Mouse (Mus musculus) lung, embryonic 14.5 days (tissue): ENCODE results near the gene Tmem184b. TPM values are rescaled to one million over a fixed set of nuclear protein-coding genes. Genes with fewer than 3 reads are reported as not detected.

ENCODE experiments used
- ATAC-seq: fragments of 200-750 bp; cut with Nextera tagmentation; 2 replicates; pipeline ENCODE4 v1.8.0; 2017; ENCODE audit warnings: mild to moderate bottlenecking, moderate TSS enrichment, moderate library complexity; ENCODE audit not compliant: insufficient read depth
- DNase-seq: peaks from one replicate; pipeline ENCODE4 v3.0.0-alpha.2; 2015
- H3K27ac ChIP-seq: fragments of 300-500 bp; sonication (generic); 2 replicates; pipeline ENCODE4 v1.5.1; 2014; ENCODE audit warnings: low read depth, mild to moderate bottlenecking, moderate library complexity
- H3K27me3 ChIP-seq: fragments of 300-500 bp; sonication (generic); 2 replicates; pipeline ENCODE4 v1.6.1; 2014; ENCODE audit warnings: low read length, control low read depth; ENCODE audit not compliant: insufficient read depth
- H3K36me3 ChIP-seq: fragments of 300-500 bp; sonication (generic); 2 replicates; pipeline ENCODE4 v1.6.1; 2014; ENCODE audit warnings: control low read depth; ENCODE audit not compliant: insufficient read depth
- H3K4me1 ChIP-seq: fragments of 300-500 bp; sonication (generic); 2 replicates; pipeline ENCODE4 v1.6.1; 2014; ENCODE audit warnings: antibody characterized with exemption, control low read depth; ENCODE audit not compliant: insufficient read depth
- H3K4me2 ChIP-seq: fragments of 300-500 bp; sonication (generic); 2 replicates; pipeline ENCODE4 v1.6.1; 2014; ENCODE audit warnings: mild to moderate bottlenecking
- H3K4me3 ChIP-seq: fragments of 300-500 bp; sonication (generic); 2 replicates; pipeline ENCODE4 v1.5.1; 2014; ENCODE audit warnings: low read depth, low read length
- H3K9ac ChIP-seq: fragments of 300-500 bp; sonication (generic); 2 replicates; pipeline ENCODE4 v1.6.1; 2014
- H3K9me3 ChIP-seq: fragments of 300-500 bp; sonication (generic); 2 replicates; pipeline ENCODE4 v1.6.1; 2016; ENCODE audit warnings: low read depth, low read length, control low read depth
- CTCF ChIP-seq: IDR thresholded peaks from 2 replicates; pipeline ENCODE4 v1.5.1; 2016; ENCODE audit warnings: antibody characterized with exemption, low read depth
- WGBS: fragments of 180-500 bp; shearing (Covaris S2); extraction: QIAGEN DNeasy Blood & Tissue Kit; methylation state at CpG from one replicate; pipeline ENCODE4 v1.1.7; 2014; 5-methylcytosine and 5-hydroxymethylcytosine counted together
- polyA plus RNA-seq: library from polyadenylated mRNA; unstranded; fragments of >200 nt; fragmentation: Nextera tagmentation; extraction: Ambion mirVana; gene quantifications from 2 replicates; pipeline ENCODE4 v1.2.1, GENCODE M21; 2014

Tmem184b gene
- polyA plus RNA-seq, 1 experiment from 2014 or later = 77.3 TPM

GRCm38 (mm10) chr15:79437541-79438208 lies 34.3 kb upstream of the Tmem184b start:
- H3K27ac ChIP-seq = no peak overlapping the region
- no peak for DNase-seq

GRCm38 (mm10) chr15:79436481-79436921 lies 33.1 kb upstream of the Tmem184b start:
- no peak overlapping the region for H3K27ac ChIP-seq
- no peak for ATAC-seq
- no peaks in the 10 kb centered on the region for H3K9me3 ChIP-seq
- H3K4me2 ChIP-seq = no peak overlapping the region
- TF ChIP-seq CTCF = no peak
- WGBS = 66% methylated on average over 7 of the region's 7 CpGs
- no peak overlapping the region for H3K9ac ChIP-seq
- peak; percentile 36 for DNase-seq
- no peak overlapping the region for H3K4me3 ChIP-seq
- H3K36me3 ChIP-seq = peaks cover 69% of the 10 kb centered on the region
- H3K4me1 ChIP-seq = peaks cover 28% of the 10 kb centered on the region
- H3K27me3 ChIP-seq = no peaks in the 10 kb centered on the region

More at GRCm38 (mm10) chr15:79437541-79438208, 34.3 kb upstream of the Tmem184b start:
- H3K4me2 ChIP-seq = no peak overlapping the region; the same call in 1 of the 2 replicates
- WGBS = 73% methylated on average over 12 of the region's 12 CpGs
- no peak overlapping the region for H3K4me3 ChIP-seq
- H3K36me3 ChIP-seq = peaks cover 58% of the 10 kb centered on the region
- no peak for ATAC-seq
- TF ChIP-seq CTCF = no peak
- no peak overlapping the region for H3K9ac ChIP-seq
- peaks cover 31% of the 10 kb centered on the region for H3K4me1 ChIP-seq
- H3K27me3 ChIP-seq = no peaks in the 10 kb centered on the region
- H3K9me3 ChIP-seq = no peaks in the 10 kb centered on the region

GRCm38 (mm10) chr15:79435191-79435671 lies 31.9 kb upstream of the Tmem184b start:
- WGBS = 42% methylated on average over 7 of the region's 7 CpGs
- H3K4me2 ChIP-seq = no peak overlapping the region
- no peak overlapping the region for H3K9ac ChIP-seq
- ATAC-seq (no peak), DNase-seq (peak; percentile 75)
- no peaks in the 10 kb centered on the region for H3K27me3 ChIP-seq
- H3K4me1 ChIP-seq = peaks cover 27% of the 10 kb centered on the region
- peak overlapping the region; percentile 56 for H3K27ac ChIP-seq
- no peak for TF ChIP-seq CTCF
- H3K36me3 ChIP-seq = peaks cover 80% of the 10 kb centered on the region
- H3K4me3 ChIP-seq = no peak overlapping the region
- H3K9me3 ChIP-seq = no peaks in the 10 kb centered on the region

- no peaks in the 10 kb centered on the region for H3K27me3 ChIP-seq
- H3K9me3 ChIP-seq = no peaks in the 10 kb centered on the region
- DNase-seq (peak; percentile 80), ATAC-seq (peak; percentile 67)
- H3K4me2 ChIP-seq = peak overlapping the region; percentile 31
- WGBS = 24% methylated on average over 21 of the region's 21 CpGs
- H3K36me3 ChIP-seq = peaks cover 93% of the 10 kb centered on the region
- H3K4me3 ChIP-seq = no peak overlapping the region
- peaks cover 11% of the 10 kb centered on the region; the same call in 1 of the 2 replicates for H3K4me1 ChIP-seq
- H3K9ac ChIP-seq = no peak overlapping the region
- no peak for TF ChIP-seq CTCF
- H3K27ac ChIP-seq = peak overlapping the region; percentile 79
Observed at GRCm38 (mm10) chr15:79432892-79433291, 29.5 kb upstream of the Tmem184b start.

- peak overlapping the region; percentile 31 for H3K4me2 ChIP-seq
Observed at GRCm38 (mm10) chr15:79432328-79432727, 29.0 kb upstream of the Tmem184b start.

GRCm38 (mm10) chr15:79431925-79432324 lies 28.6 kb upstream of the Tmem184b start:
- no peaks in the 10 kb centered on the region for H3K27me3 ChIP-seq
- H3K4me2 ChIP-seq = peak overlapping the region; percentile 31
- WGBS = 36% methylated on average over 7 of the region's 7 CpGs
- ATAC-seq (no peak), DNase-seq (peak; percentile 45)
- H3K27ac ChIP-seq = peak overlapping the region; percentile 79
- TF ChIP-seq CTCF = no peak
- no peaks in the 10 kb centered on the region for H3K9me3 ChIP-seq
- peaks cover 93% of the 10 kb centered on the region for H3K36me3 ChIP-seq
- peaks cover 8% of the 10 kb centered on the region; the same call in 1 of the 2 replicates for H3K4me1 ChIP-seq
- peak overlapping the region; percentile 15; the same call in 1 of the 2 replicates for H3K9ac ChIP-seq
- H3K4me3 ChIP-seq = no peak overlapping the region

More at GRCm38 (mm10) chr15:79432328-79432727, 29.0 kb upstream of the Tmem184b start:
- DNase-seq (no peak), ATAC-seq (no peak)
- no peaks in the 10 kb centered on the region for H3K27me3 ChIP-seq
- H3K4me3 ChIP-seq = no peak overlapping the region
- H3K36me3 ChIP-seq = peaks cover 93% of the 10 kb centered on the region
- peak overlapping the region; percentile 79 for H3K27ac ChIP-seq
- no peak for TF ChIP-seq CTCF
- H3K4me1 ChIP-seq = peaks cover 11% of the 10 kb centered on the region; the same call in 1 of the 2 replicates
- 70% methylated on average over 11 of the region's 11 CpGs for WGBS
- no peaks in the 10 kb centered on the region for H3K9me3 ChIP-seq
- H3K9ac ChIP-seq = peak overlapping the region; percentile 15; the same call in 1 of the 2 replicates

- H3K27ac ChIP-seq = no peak overlapping the region
- no peak overlapping the region for H3K4me3 ChIP-seq
- WGBS = 74% methylated on average over 10 of the region's 10 CpGs
- no peak for DNase-seq
- H3K4me1 ChIP-seq = peaks cover 4% of the 10 kb centered on the region; the same call in 1 of the 2 replicates
- no peaks in the 10 kb centered on the region for H3K9me3 ChIP-seq
- TF ChIP-seq CTCF = no peak
- peaks cover 93% of the 10 kb centered on the region for H3K36me3 ChIP-seq
- no peak for ATAC-seq
- no peaks in the 10 kb centered on the region for H3K27me3 ChIP-seq
- no peak overlapping the region for H3K9ac ChIP-seq
- H3K4me2 ChIP-seq = no peak overlapping the region
Observed at GRCm38 (mm10) chr15:79430461-79431000, 27.2 kb upstream of the Tmem184b start.
